Mouse (Mus musculus): ENCODE data around the gene Cabp1. TPM values are rescaled to one million over a fixed set of nuclear protein-coding genes. Genes with fewer than 3 reads are reported as not detected.
A peak's percentile ranks its signal among the peaks of the same experiment; 100 is the strongest.

Cabp1 gene
- polyA plus RNA-seq, 1 experiment from 2014 or later: 2.4 TPM

DNA sequence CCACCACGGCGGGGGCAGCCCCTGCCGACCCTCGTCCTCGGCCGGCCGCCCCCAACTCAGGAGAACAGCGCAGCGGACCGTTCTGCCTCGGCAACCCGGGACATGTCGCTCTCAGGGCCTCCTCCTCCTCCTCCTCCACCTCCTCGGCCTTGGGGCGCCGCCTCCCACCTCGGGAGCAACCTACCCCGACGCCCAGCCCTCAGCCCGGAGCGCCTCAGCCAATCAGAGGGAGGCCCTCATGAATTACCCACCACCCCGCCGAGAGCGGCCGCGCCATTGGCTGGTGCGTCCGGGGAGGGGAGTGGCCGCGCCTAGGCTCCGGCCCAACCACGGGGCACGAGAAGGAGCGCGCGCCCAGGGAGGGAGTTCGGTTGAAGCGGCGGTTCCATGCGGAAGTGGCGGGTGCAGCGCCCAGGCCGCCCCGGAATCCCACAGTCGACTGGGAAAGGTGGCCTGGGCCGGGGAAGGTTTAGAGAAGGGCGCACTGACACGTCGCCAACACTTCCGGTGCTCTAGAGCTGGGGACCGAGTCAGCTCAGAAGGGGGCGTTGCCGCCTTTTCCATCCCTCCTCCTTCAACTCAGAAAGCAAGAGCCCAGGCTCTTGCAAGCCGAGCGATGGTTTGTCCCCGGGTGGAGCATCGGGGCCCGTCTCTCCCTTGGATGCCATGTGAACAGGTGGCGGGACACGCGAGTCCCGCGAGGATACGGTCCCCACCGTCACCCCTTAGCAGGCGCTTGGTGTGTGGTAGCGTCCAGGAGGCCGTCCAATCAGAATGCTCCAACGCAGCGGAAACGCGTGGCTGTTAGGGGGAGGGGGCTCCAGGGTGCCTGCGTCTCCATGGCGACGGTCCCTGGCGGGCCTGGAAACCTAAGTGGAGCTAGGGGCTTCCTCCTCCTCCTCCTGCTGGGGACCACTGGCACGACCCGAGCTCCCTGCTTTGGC lies 35.9 kb downstream of the Cabp1 start, which contains the start of gene Mlec:
Gene Mlec, minus strand, starts transcription at position 140 of the 944 bp plus-strand sequence.
- H3K36me3 ChIP-seq (replicated peaks; ENCODE audit: control insufficient read depth, insufficient read depth, low read depth, low read length): no peaks in the 10 kb centered on the region
- H3K4me1 ChIP-seq (ENCODE audit: control insufficient read depth, insufficient read depth, low read length): peaks cover 3% of the 10 kb centered on the region
- no peaks in the 10 kb centered on the region for H3K9me3 ChIP-seq (replicated peaks; ENCODE audit: control insufficient read depth, low read length)
- no peaks in the 10 kb centered on the region for H3K27me3 ChIP-seq (ENCODE audit: control insufficient read depth, insufficient read depth, low read length)
- H3K27ac ChIP-seq (replicated peaks; ENCODE audit: low read depth, low read length): peak within 1 kb of the TSS; percentile 95
- H3K4me2 ChIP-seq (ENCODE audit: low read depth, low read length): peak within 1 kb of the TSS; percentile 79
- DNase-seq (ENCODE audit: low spot score): peak; percentile 99
- H3K9ac ChIP-seq (replicated peaks; ENCODE audit: low read length): peak within 1 kb of the TSS; percentile 89
- H3K4me3 ChIP-seq (ENCODE audit: low read depth, low read length): peak within 1 kb of the TSS; percentile 97
- under 1% methylated on average over 74 of the region's 78 CpGs for WGBS
- peak; percentile 98 for ATAC-seq (replicated peaks; ENCODE audit: insufficient number of reproducible peaks, low FRiP score, low TSS enrichment, low read depth)

DNA sequence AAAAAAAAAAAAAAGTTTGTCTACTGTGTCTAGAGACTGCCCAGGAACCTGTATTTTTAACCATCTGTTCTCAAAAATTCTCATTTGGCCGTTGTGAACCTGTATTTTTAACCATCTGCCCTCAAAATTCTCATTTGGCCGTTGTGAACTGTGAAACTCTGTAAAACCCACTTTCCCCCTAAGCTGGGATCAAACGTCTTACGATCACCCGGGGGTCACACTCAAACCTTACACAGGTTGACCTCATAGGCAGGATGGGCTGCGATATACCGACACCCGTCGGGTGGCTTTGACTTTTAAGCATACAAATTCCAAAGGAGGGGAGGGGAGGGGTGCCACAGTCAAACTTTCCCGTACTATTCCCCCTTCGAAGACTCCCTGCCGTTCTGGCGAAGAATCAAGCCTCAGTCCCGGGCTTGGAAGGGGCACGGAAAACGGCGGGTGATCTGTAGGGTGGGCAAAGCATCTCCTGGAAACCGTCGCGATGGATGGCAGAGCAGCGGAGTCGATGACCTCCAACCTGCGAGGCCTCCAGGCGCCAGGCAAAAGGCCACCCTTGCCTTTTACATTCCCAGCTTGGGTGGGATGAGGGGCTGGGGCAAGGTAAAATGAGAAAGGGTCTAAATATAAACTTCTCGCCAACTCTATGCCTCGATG lies 37.1 kb downstream of the Cabp1 start:
- H3K4me3 ChIP-seq (ENCODE audit: low read depth, low read length): peak overlapping the region; percentile 97
- H3K9me3 ChIP-seq (replicated peaks; ENCODE audit: control insufficient read depth, low read length): no peaks in the 10 kb centered on the region
- peak overlapping the region; percentile 89 for H3K9ac ChIP-seq (replicated peaks; ENCODE audit: low read length)
- H3K4me1 ChIP-seq (ENCODE audit: control insufficient read depth, insufficient read depth, low read length): peaks cover 4% of the 10 kb centered on the region
- peak; percentile 46 for DNase-seq (ENCODE audit: low spot score)
- ATAC-seq (replicated peaks; ENCODE audit: insufficient number of reproducible peaks, low FRiP score, low TSS enrichment, low read depth): no peak
- no peak overlapping the region for H3K27ac ChIP-seq (replicated peaks; ENCODE audit: low read depth, low read length)
- no peaks in the 10 kb centered on the region for H3K27me3 ChIP-seq (ENCODE audit: control insufficient read depth, insufficient read depth, low read length)
- H3K4me2 ChIP-seq (ENCODE audit: low read depth, low read length): peak overlapping the region; percentile 58
- WGBS: 2% methylated on average over 26 of the region's 26 CpGs
- no peaks in the 10 kb centered on the region for H3K36me3 ChIP-seq (replicated peaks; ENCODE audit: control insufficient read depth, insufficient read depth, low read depth, low read length)

DNA sequence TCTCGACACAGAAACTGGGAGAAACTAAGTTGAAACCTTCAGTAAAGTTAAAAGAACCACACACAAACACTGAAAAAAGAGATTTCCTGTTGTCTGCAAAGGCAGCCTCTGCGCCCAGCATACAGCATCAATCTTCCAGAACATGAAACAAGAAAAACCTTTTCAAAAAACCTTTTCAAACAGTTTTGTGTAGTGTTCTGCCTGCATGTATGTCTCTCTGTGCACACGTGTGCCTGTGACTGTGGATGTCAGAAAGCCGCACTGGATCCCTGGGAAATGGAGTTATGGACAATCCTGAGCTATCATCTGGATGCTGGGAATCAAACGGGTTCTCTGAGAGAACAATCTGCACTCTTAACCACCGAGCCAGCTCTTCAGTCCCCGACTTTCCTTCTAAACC lies 37.8 kb downstream of the Cabp1 start:
- DNase-seq (ENCODE audit: low spot score) (no peak), ATAC-seq (replicated peaks; ENCODE audit: insufficient number of reproducible peaks, low FRiP score, low TSS enrichment, low read depth) (no peak)
- H3K4me2 ChIP-seq (ENCODE audit: low read depth, low read length): peak overlapping the region; percentile 58
- peak overlapping the region; percentile 97 for H3K4me3 ChIP-seq (ENCODE audit: low read depth, low read length)
- no peak overlapping the region for H3K27ac ChIP-seq (replicated peaks; ENCODE audit: low read depth, low read length)
- no peaks in the 10 kb centered on the region for H3K36me3 ChIP-seq (replicated peaks; ENCODE audit: control insufficient read depth, insufficient read depth, low read depth, low read length)
- 65% methylated on average over 7 of the region's 7 CpGs for WGBS
- peaks cover 4% of the 10 kb centered on the region for H3K4me1 ChIP-seq (ENCODE audit: control insufficient read depth, insufficient read depth, low read length)
- no peaks in the 10 kb centered on the region for H3K9me3 ChIP-seq (replicated peaks; ENCODE audit: control insufficient read depth, low read length)
- no peaks in the 10 kb centered on the region for H3K27me3 ChIP-seq (ENCODE audit: control insufficient read depth, insufficient read depth, low read length)
- peak overlapping the region; percentile 47 for H3K9ac ChIP-seq (replicated peaks; ENCODE audit: low read length)

DNA sequence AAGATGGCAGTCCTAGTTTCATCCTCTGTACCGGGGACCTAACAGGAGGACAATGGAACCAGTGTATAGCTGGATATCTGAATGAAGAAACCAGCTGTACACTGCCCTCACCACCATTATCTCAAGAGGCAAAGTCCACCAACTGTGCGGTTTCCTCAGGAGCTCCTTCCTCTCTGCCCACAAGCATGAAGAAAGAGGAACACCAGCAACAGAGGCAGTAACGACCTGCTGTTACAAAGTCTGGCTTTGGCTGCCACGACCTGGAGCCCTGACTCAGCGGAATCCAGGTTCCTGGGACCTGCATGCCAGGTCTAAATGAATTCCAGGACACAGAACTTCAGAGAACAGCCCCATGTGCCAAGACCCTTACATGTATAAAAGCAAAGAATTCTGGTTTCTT lies 38.4 kb downstream of the Cabp1 start:
- no peaks in the 10 kb centered on the region for H3K36me3 ChIP-seq (replicated peaks; ENCODE audit: control insufficient read depth, insufficient read depth, low read depth, low read length)

DNA sequence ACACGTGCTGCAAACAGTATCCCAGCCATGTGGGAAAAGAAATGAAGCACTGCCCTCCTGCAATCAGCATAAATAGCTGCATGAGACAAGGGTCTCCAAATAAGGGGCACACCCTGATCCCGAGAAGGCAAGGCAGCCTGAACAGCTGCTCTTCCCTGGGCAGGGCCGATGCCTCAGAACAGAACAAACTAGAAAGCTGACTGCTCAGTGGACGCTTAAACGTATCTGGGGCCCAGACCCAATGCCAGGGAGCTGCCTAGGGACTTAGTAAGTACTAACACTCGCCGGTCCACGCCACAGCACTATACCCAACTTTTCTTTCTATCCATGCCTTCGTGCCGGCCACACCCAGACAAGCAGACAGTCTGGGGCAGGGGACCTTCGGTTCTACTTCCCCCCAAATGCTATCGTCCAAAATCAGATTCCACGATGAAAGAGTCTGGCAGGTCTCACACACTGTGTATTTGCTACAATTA lies 39.0 kb downstream of the Cabp1 start:
- WGBS: 73% methylated on average over 13 of the region's 13 CpGs
- no peak overlapping the region for H3K27ac ChIP-seq (replicated peaks; ENCODE audit: low read depth, low read length)
- no peak for ATAC-seq (replicated peaks; ENCODE audit: insufficient number of reproducible peaks, low FRiP score, low TSS enrichment, low read depth)
- H3K4me1 ChIP-seq (ENCODE audit: control insufficient read depth, insufficient read depth, low read length): peaks cover 4% of the 10 kb centered on the region
- no peaks in the 10 kb centered on the region for H3K27me3 ChIP-seq (ENCODE audit: control insufficient read depth, insufficient read depth, low read length)
- peaks cover 4% of the 10 kb centered on the region for H3K36me3 ChIP-seq (replicated peaks; ENCODE audit: control insufficient read depth, insufficient read depth, low read depth, low read length)
- H3K9me3 ChIP-seq (replicated peaks; ENCODE audit: control insufficient read depth, low read length): no peaks in the 10 kb centered on the region
- no peak for DNase-seq (ENCODE audit: low spot score)
- no peak overlapping the region for H3K4me3 ChIP-seq (ENCODE audit: low read depth, low read length)
- peak overlapping the region; percentile 47; the same call in 1 of the 2 replicates for H3K9ac ChIP-seq (replicated peaks; ENCODE audit: low read length)
- H3K4me2 ChIP-seq (ENCODE audit: low read depth, low read length): peak overlapping the region; percentile 58

More for the DNA sequence above, 38.4 kb downstream of the Cabp1 start:
- Histone ChIP-seq H3K9ac (replicated peaks; ENCODE audit: low read length) (peak overlapping the region; percentile 47), H3K4me1 (ENCODE audit: control insufficient read depth, insufficient read depth, low read length) (peaks cover 4% of the 10 kb centered on the region), H3K4me2 (ENCODE audit: low read depth, low read length) (peak overlapping the region; percentile 58), H3K9me3 (replicated peaks; ENCODE audit: control insufficient read depth, low read length) (no peaks in the 10 kb centered on the region), H3K27me3 (ENCODE audit: control insufficient read depth, insufficient read depth, low read length) (no peaks in the 10 kb centered on the region), H3K27ac (replicated peaks; ENCODE audit: low read depth, low read length) (no peak overlapping the region), H3K4me3 (ENCODE audit: low read depth, low read length) (peak overlapping the region; percentile 19)
- DNase-seq (ENCODE audit: low spot score) (peak; percentile 22), ATAC-seq (replicated peaks; ENCODE audit: insufficient number of reproducible peaks, low FRiP score, low TSS enrichment, low read depth) (no peak)
- 35% methylated on average over 5 of the region's 5 CpGs for WGBS

DNA sequence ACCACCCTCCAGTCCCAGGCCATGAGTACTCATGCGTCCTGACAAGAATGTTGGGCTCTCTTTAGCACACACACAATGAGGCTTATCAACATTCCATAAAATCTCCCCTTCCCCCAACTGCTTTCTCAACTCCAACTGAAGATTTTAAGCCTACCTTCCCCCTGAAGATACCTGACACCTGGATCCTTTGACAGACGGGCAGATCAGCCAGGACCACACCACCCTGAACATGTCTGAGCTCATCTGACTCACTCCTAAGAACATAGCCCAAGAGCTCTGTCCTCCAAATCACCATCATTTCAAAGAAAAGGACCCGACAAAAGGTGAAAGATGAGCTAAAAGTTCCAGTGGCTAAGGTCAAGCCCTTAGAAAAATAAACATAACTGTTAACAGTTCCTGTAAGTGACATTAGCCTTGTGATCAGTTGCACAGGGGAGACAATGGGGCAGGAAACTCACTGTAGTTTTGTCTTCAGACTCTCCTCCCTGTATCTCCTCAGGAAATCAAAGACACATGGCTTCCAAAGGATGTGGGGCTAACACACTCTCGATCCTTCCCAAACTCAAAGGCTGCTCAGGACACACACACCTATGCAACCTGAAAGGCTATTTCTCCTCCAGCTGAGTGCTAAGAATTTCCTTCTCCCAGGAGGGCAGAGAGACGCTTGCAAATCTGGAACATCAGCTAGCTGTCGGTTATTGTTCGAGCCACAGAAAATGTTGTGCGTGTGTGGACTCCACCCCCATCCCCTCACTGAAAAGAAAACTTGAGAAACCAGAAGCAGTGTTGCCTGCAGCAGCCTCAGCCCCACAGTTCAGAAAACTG lies 41.8 kb downstream of the Cabp1 start:
- no peaks in the 10 kb centered on the region for H3K9me3 ChIP-seq (replicated peaks; ENCODE audit: control insufficient read depth, low read length)
- H3K4me3 ChIP-seq (ENCODE audit: low read depth, low read length): no peak overlapping the region
- peak overlapping the region; percentile 20 for H3K4me2 ChIP-seq (ENCODE audit: low read depth, low read length)
- no peak for ATAC-seq (replicated peaks; ENCODE audit: insufficient number of reproducible peaks, low FRiP score, low TSS enrichment, low read depth)
- peak overlapping the region; percentile 43 for H3K9ac ChIP-seq (replicated peaks; ENCODE audit: low read length)
- H3K27ac ChIP-seq (replicated peaks; ENCODE audit: low read depth, low read length): peak overlapping the region; percentile 67
- H3K4me1 ChIP-seq (ENCODE audit: control insufficient read depth, insufficient read depth, low read length): peaks cover 4% of the 10 kb centered on the region
- H3K36me3 ChIP-seq (replicated peaks; ENCODE audit: control insufficient read depth, insufficient read depth, low read depth, low read length): peaks cover 14% of the 10 kb centered on the region
- peak; percentile 39 for DNase-seq (ENCODE audit: low spot score)
- WGBS: 28% methylated on average over 8 of the region's 8 CpGs
- H3K27me3 ChIP-seq (ENCODE audit: control insufficient read depth, insufficient read depth, low read length): no peaks in the 10 kb centered on the region

DNA sequence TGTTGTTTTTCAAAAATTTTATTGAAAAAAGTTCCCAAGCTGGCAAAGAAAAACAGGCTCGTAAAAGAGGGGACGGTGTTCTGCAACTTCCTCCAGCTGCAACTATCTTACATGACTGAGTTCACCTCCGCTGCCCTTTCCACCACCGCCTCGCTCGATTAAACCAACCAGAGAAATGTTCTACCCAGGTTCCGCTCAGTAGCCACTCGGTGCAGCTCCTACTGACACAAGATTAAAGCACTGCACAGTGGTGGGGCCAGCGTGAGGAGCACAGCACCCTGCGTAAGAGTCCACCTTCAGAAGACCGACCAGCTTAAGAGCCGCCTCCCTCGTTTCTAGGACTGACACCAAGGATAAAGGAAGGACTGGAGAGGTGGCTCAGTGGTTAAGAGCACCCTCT lies 42.7 kb downstream of the Cabp1 start:
- H3K4me1 ChIP-seq (ENCODE audit: control insufficient read depth, insufficient read depth, low read length): peaks cover 4% of the 10 kb centered on the region
- DNase-seq (ENCODE audit: low spot score) (no peak), ATAC-seq (replicated peaks; ENCODE audit: insufficient number of reproducible peaks, low FRiP score, low TSS enrichment, low read depth) (no peak)
- no peak overlapping the region for H3K4me3 ChIP-seq (ENCODE audit: low read depth, low read length)
- H3K36me3 ChIP-seq (replicated peaks; ENCODE audit: control insufficient read depth, insufficient read depth, low read depth, low read length): peaks cover 14% of the 10 kb centered on the region
- no peak overlapping the region for H3K27ac ChIP-seq (replicated peaks; ENCODE audit: low read depth, low read length)
- no peaks in the 10 kb centered on the region for H3K27me3 ChIP-seq (ENCODE audit: control insufficient read depth, insufficient read depth, low read length)
- WGBS: 91% methylated on average over 13 of the region's 13 CpGs
- no peak overlapping the region for H3K4me2 ChIP-seq (ENCODE audit: low read depth, low read length)
- H3K9ac ChIP-seq (replicated peaks; ENCODE audit: low read length): no peak overlapping the region
- H3K9me3 ChIP-seq (replicated peaks; ENCODE audit: control insufficient read depth, low read length): no peaks in the 10 kb centered on the region

Data from embryonic facial prominence, embryonic 11.5 days (tissue).